Mouse (Mus musculus) heart, embryonic 13.5 days (tissue): ENCODE measurements around the gene Rabggta. TPM values are rescaled to one million over a fixed set of nuclear protein-coding genes. Genes with fewer than 3 reads are reported as not detected.
A peak's percentile ranks its signal among the peaks of the same experiment; 100 is the strongest.

Experiments used
- ATAC-seq: fragments of 200-750 bp; cut with Nextera tagmentation; 2 replicates; pipeline ENCODE4 v1.8.0; 2017; ENCODE audit warnings: moderate TSS enrichment; ENCODE audit not compliant: insufficient number of reproducible peaks, low FRiP score, low TSS enrichment; ENCODE audit errors: extremely low read depth
- H3K27ac ChIP-seq: fragments of 300-500 bp; sonication (generic); replicated peaks from 2 replicates; pipeline ENCODE4 v1.5.1; 2015; ENCODE audit warnings: moderate library complexity, mild to moderate bottlenecking, inconsistent platforms
- H3K27me3 ChIP-seq: fragments of 300-500 bp; sonication (generic); replicated peaks from 2 replicates; pipeline ENCODE4 v1.6.1; 2015; ENCODE audit warnings: mild to moderate bottlenecking, inconsistent platforms
- H3K36me3 ChIP-seq: fragments of 300-500 bp; sonication (generic); 2 replicates; pipeline ENCODE4 v1.6.1; 2015; ENCODE audit warnings: mild to moderate bottlenecking, inconsistent platforms
- H3K4me1 ChIP-seq: fragments of 300-500 bp; sonication (generic); 2 replicates; pipeline ENCODE4 v1.6.1; 2015; ENCODE audit warnings: inconsistent platforms
- H3K4me2 ChIP-seq: fragments of 300-500 bp; sonication (generic); 2 replicates; pipeline ENCODE4 v1.6.1; 2015; ENCODE audit warnings: inconsistent platforms, mild to moderate bottlenecking, moderate library complexity
- H3K4me3 ChIP-seq: fragments of 300-500 bp; sonication (generic); 2 replicates; pipeline ENCODE4 v1.5.1; 2015; ENCODE audit warnings: moderate library complexity, mild to moderate bottlenecking, inconsistent platforms
- H3K9ac ChIP-seq: fragments of 300-500 bp; sonication (generic); 2 replicates; pipeline ENCODE4 v1.6.1; 2015; ENCODE audit warnings: inconsistent platforms, mild to moderate bottlenecking, moderate library complexity
- H3K9me3 ChIP-seq: fragments of 300-500 bp; sonication (generic); 2 replicates; pipeline ENCODE4 v1.6.1; 2016; ENCODE audit warnings: inconsistent platforms
- WGBS: fragments of 180-500 bp; shearing (Covaris S2); methylation state at CpG from one replicate; pipeline ENCODE4 v1.1.7; 2015; ENCODE audit warnings: mixed read lengths; 5-methylcytosine and 5-hydroxymethylcytosine counted together
- polyA plus RNA-seq: library from polyadenylated mRNA; unstranded; fragments of >200 nt; fragmentation: Nextera tagmentation; extraction: Ambion mirVana; gene quantifications from 2 replicates; pipeline ENCODE4 v1.2.1, GENCODE M21; 2015

Rabggta gene
- polyA plus RNA-seq, 1 experiment from 2014 or later, result 23.4 TPM

DNA sequence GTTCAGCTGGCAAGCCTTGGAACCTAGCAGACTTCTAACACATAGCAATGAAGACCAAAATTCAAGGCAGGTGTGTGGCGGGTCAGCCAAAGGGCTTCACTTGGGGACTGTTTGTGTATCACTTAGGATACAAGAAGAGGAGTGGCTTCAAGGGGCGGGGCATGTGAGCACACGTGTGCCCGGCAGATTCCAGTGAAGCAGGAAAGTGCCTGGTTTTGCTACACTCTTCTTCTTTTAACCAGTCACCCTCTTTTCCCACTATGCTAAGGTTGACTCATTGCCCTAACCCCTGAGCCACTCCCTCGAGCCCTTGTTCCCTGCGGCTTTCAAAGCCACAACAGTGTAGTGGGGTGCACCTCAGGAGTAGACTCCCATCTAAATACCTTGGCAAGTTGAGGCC is 7.2 kb downstream of the Rabggta start:
- peaks cover 13% of the 10 kb centered on the region for H3K4me1 ChIP-seq
- peaks cover 37% of the 10 kb centered on the region for H3K27me3 ChIP-seq
- H3K4me2 ChIP-seq, result no peak overlapping the region
- 39% methylated on average over 6 of the region's 6 CpGs for WGBS
- no peak for ATAC-seq
- H3K9ac ChIP-seq, result no peak overlapping the region
- no peaks in the 10 kb centered on the region for H3K9me3 ChIP-seq
- peaks cover 37% of the 10 kb centered on the region for H3K36me3 ChIP-seq
- H3K4me3 ChIP-seq, result no peak overlapping the region
- no peak overlapping the region for H3K27ac ChIP-seq

DNA sequence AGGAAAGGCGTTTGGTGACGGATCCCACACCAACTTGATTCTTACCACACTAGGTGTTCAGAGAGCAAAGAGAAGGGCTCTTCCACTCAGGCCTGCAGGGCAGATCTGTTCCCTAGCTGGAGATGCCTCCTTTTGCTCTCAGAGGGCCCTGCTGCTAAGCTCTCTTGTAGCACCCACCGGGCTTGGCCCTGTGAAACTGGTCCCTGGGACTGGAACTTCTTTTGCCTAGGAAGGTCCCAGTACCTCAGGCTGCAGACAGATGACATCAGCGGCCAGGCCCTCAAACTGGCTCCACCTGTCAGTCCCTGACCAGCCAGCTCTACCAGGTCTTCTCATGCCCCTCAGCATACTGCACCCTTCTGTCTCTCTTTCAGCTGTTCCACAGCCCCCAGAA is 8.3 kb downstream of the Rabggta start, which contains the start of gene Tgm1:
Tgm1 (minus strand) TSS at position 198 of the 394 bp plus-strand sequence.
- H3K4me3 ChIP-seq, result peak within 1 kb of the TSS; percentile 39
- no peak for ATAC-seq
- peak within 1 kb of the TSS; percentile 66 for H3K4me2 ChIP-seq

DNA sequence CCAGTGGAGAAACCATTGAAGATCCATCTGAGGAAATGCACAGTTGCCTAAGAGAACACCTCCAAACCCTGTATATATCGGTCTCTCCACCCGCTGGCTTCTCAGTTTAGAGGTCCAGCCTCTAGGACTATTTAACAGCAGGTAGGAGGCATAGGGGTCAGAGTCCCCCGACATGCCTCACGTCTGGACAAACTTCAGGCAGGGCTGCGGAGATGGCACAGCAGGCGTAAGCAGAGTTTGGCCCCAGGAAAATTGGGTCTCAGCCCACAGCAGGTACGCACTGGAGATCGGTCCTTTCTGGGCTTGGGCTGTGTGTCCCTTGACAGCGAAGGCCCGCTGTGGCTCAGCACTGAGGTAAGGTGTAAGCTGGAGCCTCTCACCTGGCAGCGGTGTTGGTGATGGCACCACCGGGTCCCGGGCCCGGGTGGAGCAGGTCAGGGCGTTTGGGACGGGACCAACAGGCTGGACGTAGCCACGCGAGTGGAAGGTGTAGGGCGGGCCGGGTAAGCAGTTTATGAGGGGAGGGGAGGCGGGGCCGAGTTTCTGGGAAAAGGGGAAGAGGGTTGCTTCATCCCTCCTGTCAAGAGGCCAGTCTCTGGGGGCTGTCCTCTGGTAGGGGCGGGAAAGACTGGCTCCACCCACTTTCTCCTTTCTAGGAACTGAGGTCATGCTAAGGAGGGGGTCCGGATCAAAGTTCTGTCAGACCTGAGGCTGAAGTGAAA is 8.9 kb downstream of the Rabggta start:
- Histone ChIP-seq H3K4me3 (peak overlapping the region; percentile 39), H3K4me1 (peaks cover 13% of the 10 kb centered on the region), H3K4me2 (peak overlapping the region; percentile 66), H3K27ac (no peak overlapping the region), H3K9ac (peak overlapping the region; percentile 58), H3K9me3 (no peaks in the 10 kb centered on the region), H3K36me3 (peaks cover 20% of the 10 kb centered on the region), H3K27me3 (peaks cover 37% of the 10 kb centered on the region)
- 16% methylated on average over 25 of the region's 25 CpGs for WGBS
- no peak for ATAC-seq

More for the DNA sequence above, 8.3 kb downstream of the Rabggta start, which contains the start of gene Tgm1:
- Histone ChIP-seq H3K4me1 (peaks cover 13% of the 10 kb centered on the region), H3K9ac (peak within 1 kb of the TSS; percentile 58), H3K27ac (no peak within 1 kb of the TSS), H3K27me3 (peaks cover 37% of the 10 kb centered on the region), H3K9me3 (no peaks in the 10 kb centered on the region), H3K36me3 (peaks cover 26% of the 10 kb centered on the region)
- 19% methylated on average over 4 of the region's 4 CpGs for WGBS

DNA sequence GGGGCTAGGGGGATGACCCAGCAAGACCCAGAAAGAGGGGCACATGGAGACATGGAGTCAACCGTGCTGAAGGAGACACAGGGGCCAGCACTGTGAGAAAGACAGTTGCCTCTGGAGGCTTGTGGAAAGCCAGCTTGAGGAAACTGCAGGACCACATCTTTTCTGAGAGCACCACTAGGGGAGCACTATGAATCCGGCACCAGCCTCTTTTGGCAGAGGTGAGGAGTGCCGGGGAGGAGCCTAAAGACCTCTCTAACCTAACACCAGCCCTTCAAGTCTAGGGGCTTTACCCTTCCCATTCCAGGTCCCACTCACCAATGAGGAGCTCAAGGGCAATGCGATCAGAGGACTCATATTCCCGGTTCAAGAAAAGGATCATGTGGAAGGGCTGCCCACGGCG is 10.3 kb downstream of the Rabggta start:
- Histone ChIP-seq H3K4me1 (peaks cover 13% of the 10 kb centered on the region), H3K9ac (no peak overlapping the region), H3K9me3 (no peaks in the 10 kb centered on the region), H3K4me3 (no peak overlapping the region), H3K27ac (no peak overlapping the region), H3K27me3 (peaks cover 37% of the 10 kb centered on the region), H3K4me2 (no peak overlapping the region), H3K36me3 (peaks cover 8% of the 10 kb centered on the region)
- ATAC-seq, result no peak
- WGBS, result 67% methylated on average over 7 of the region's 7 CpGs

DNA sequence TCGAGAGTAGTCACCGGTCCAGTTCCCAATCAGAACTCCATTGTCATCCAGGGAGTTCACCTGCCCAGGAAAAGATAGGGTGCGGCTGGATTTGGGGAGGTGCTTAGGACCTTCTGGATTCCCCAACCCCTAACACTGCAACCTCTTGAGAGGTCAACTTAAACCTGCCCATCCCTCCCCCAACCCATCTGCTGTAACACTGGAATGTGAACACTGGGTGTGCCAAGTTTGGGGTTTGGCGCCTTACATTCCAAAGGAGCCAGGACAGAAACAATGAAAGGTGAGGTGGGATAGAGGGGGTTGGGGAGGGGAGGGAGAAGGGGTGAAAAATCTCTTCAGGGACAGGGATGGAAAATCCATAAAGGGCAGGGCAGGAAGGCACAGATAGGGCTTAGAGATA is 12.6 kb downstream of the Rabggta start:
- WGBS, result 83% methylated on average over 4 of the region's 4 CpGs
- Histone ChIP-seq H3K4me2 (no peak overlapping the region), H3K36me3 (no peaks in the 10 kb centered on the region), H3K27ac (no peak overlapping the region), H3K4me1 (peaks cover 13% of the 10 kb centered on the region), H3K4me3 (no peak overlapping the region), H3K9me3 (no peaks in the 10 kb centered on the region), H3K9ac (no peak overlapping the region), H3K27me3 (peaks cover 35% of the 10 kb centered on the region)
- no peak for ATAC-seq

DNA sequence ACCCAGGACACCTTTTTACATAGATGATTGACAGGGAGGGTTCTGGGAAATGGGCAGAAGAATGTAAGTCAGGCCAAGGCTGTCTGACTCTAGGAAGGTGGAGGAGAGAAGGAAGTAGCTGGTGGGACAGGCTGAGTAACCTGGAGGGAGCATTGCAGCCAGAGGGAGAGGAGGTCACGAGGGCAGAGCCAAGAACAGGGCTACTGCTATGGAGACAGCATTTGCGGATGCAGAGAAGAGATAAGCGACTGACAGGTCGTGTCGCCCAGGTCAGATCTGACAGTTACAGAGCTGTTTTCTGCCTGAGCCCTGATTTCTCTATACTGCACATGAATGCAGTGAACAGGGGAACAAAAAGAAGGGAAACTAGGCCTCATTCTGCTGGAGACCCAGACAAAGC is 14.7 kb downstream of the Rabggta start:
- no peak overlapping the region for H3K27ac ChIP-seq
- H3K4me1 ChIP-seq, result no peaks in the 10 kb centered on the region
- peaks cover 21% of the 10 kb centered on the region for H3K27me3 ChIP-seq
- H3K9me3 ChIP-seq, result no peaks in the 10 kb centered on the region
- H3K4me3 ChIP-seq, result no peak overlapping the region
- no peaks in the 10 kb centered on the region for H3K36me3 ChIP-seq
- no peak for ATAC-seq
- 54% methylated on average over 5 of the region's 5 CpGs for WGBS
- no peak overlapping the region for H3K4me2 ChIP-seq
- no peak overlapping the region for H3K9ac ChIP-seq

DNA sequence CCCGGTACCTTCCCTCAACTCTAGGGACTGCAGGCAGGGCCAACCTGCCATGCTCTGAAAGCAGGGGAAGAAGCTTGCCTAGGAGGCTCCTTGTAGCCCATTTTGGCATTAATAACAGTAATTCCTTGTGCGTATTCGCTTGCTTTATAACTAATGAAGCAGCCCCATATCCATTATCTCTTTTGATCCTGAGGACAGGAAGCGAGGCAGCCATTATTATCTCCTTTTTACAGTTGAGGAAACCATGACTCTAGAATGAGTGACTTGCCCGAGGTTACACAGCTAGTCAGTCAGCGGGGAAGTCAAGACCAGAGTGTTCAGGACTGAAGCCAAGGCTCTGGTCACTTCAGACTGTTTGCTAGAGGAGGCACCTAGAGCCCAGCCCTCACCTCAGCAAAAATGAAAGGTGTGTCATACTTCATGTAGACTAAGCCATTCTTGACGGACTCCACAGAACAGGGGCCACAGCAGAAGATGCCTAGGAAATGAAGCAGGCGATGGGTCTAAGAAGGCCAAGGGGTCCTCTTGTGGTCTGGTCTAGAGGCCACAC is 15.9 kb downstream of the Rabggta start:
- H3K27ac ChIP-seq, result no peak overlapping the region
- H3K9me3 ChIP-seq, result no peaks in the 10 kb centered on the region
- WGBS, result 75% methylated on average over 8 of the region's 8 CpGs
- ATAC-seq, result no peak
- no peak overlapping the region for H3K4me2 ChIP-seq
- H3K36me3 ChIP-seq, result no peaks in the 10 kb centered on the region
- peaks cover 8% of the 10 kb centered on the region for H3K27me3 ChIP-seq
- H3K9ac ChIP-seq, result no peak overlapping the region
- no peak overlapping the region for H3K4me3 ChIP-seq
- H3K4me1 ChIP-seq, result no peaks in the 10 kb centered on the region

DNA sequence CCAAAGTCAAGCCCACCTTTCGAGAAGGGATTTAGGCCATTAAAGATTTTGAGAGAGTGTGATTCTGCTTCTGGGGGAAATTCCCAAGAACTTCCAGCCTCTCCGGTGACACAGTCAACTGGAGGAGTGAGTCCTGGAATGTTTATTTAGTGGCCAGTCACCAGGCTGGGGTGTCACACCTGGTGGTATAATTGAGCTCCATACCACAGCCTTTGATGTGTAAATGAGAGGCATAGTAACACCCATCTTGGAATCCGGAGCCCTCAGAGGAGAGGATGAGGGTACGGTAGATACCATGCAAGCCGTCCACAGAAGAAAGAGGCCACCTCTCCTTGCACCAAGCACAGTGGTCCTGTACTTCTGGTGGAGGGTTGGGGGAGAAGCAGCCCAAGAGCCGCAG is 19.3 kb downstream of the Rabggta start:
- Histone ChIP-seq H3K9me3 (no peaks in the 10 kb centered on the region), H3K4me1 (no peaks in the 10 kb centered on the region), H3K27ac (no peak overlapping the region), H3K27me3 (peaks cover 16% of the 10 kb centered on the region; the same call in 1 of the 2 replicates), H3K4me3 (no peak overlapping the region), H3K36me3 (no peaks in the 10 kb centered on the region), H3K9ac (no peak overlapping the region), H3K4me2 (no peak overlapping the region)
- 55% methylated on average over 6 of the region's 6 CpGs for WGBS
- ATAC-seq, result no peak

DNA sequence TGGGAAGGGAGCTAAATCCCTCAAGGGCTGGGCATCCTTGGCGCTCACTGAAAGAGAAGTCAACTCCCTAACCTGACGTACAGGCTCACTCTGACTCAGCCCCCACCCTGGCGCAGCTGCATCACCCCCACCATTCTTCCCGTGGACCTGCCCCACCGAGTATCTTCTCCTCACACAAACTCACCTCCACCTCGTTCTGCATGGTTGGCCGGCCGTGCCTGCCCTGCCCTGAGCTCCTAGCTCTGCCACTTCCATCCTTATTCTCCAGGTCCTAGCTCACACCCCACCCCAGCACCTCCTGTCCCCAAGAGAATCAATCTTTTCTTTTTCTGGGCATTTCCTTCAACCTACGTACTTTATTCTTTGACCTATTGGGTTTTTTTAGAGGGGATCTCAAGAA is 20.9 kb downstream of the Rabggta start:
- Histone ChIP-seq H3K27me3 (peaks cover 16% of the 10 kb centered on the region; the same call in 1 of the 2 replicates), H3K27ac (no peak overlapping the region), H3K4me1 (no peaks in the 10 kb centered on the region), H3K9me3 (no peaks in the 10 kb centered on the region), H3K9ac (no peak overlapping the region), H3K36me3 (no peaks in the 10 kb centered on the region), H3K4me2 (no peak overlapping the region), H3K4me3 (no peak overlapping the region)
- 49% methylated on average over 9 of the region's 9 CpGs for WGBS
- no peak for ATAC-seq

DNA sequence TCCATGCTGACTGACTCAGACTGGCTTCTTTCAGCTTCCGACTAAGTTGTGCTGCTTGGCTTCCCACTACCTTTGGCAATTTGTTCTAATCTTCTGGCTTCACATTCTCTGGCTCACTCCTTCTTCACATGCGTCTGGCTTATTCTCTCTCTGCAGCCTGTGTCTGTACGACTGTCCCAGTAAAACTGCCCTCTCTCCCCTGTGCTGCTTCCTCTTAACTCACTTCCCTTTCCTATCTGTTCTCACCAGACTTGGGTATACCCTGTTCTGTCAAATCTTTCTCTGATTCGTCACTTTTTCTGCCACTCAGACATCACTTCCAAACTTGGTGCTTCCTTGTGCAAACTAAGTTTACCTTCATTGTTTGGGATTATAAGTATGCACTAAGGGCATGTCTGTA is 24.8 kb downstream of the Rabggta start:
- Histone ChIP-seq H3K4me1 (no peaks in the 10 kb centered on the region), H3K4me2 (no peak overlapping the region), H3K27ac (no peak overlapping the region), H3K27me3 (0 out of 2 replicates have a peak, but pooled peaks cover 9% of the 10 kb centered on the region), H3K9ac (no peak overlapping the region), H3K9me3 (no peaks in the 10 kb centered on the region), H3K36me3 (no peaks in the 10 kb centered on the region), H3K4me3 (no peak overlapping the region)
- no peak for ATAC-seq
- 66% methylated on average over 4 of the region's 4 CpGs for WGBS

DNA sequence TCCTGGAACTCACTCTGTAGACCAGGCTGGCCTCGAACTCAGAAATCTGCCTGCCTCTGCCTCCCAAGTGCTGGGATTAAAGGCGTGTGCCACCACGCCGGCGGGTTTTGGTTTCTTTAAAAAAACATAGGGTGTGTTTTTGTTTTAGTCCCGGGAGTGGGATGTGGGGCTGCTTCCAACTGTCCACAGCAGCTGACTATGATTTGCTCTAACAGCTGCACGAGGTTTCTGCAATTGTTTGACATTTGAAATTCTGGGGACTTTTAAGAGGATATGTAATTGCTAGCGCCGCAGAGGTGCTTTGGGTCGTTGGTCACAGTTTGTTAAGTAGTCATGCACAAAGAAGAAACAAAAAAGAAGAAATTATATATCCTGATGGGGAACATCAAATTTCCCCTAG is 32.6 kb downstream of the Rabggta start:
- H3K4me2 ChIP-seq, result no peak overlapping the region
- ATAC-seq, result no peak
- H3K4me3 ChIP-seq, result no peak overlapping the region
- no peak overlapping the region for H3K27ac ChIP-seq
- H3K27me3 ChIP-seq, result 0 out of 2 replicates have a peak, but pooled peaks cover 3% of the 10 kb centered on the region
- no peak overlapping the region for H3K9ac ChIP-seq
- no peaks in the 10 kb centered on the region for H3K9me3 ChIP-seq
- H3K36me3 ChIP-seq, result no peaks in the 10 kb centered on the region
- 76% methylated on average over 10 of the region's 10 CpGs for WGBS
- H3K4me1 ChIP-seq, result no peaks in the 10 kb centered on the region

DNA sequence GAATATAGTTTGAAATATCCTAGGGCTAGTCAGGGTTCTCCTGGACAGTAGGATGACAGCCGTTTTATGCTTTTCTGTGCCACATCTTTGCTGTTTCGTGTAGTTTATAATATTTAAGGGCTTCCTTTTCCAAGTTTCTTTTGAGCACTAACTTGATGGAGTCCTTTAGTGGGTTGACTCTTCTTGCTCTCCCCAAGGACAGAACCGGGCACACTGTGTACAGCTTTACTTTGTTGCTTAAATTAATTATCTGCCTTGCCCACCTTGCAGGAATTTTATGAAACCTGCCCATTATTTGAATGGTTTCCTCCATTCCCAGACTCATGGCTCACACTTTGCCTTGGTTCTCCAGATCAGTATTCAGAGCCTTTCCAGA is 40.0 kb downstream of the Rabggta start:
- ATAC-seq, result no peak
- WGBS, result 16% methylated on average over 3 of the region's 3 CpGs
- no peaks in the 10 kb centered on the region for H3K27me3 ChIP-seq
- H3K4me3 ChIP-seq, result peak overlapping the region; percentile 86
- peaks cover 35% of the 10 kb centered on the region for H3K36me3 ChIP-seq
- peak overlapping the region; percentile 89 for H3K27ac ChIP-seq
- H3K4me1 ChIP-seq, result peaks cover 17% of the 10 kb centered on the region
- H3K9ac ChIP-seq, result peak overlapping the region; percentile 93
- H3K9me3 ChIP-seq, result no peaks in the 10 kb centered on the region
- peak overlapping the region; percentile 84 for H3K4me2 ChIP-seq
